Mouse (Mus musculus) midbrain, postnatal 0 days (tissue): ENCODE data around the gene Pml. TPM values are rescaled to one million over a fixed set of nuclear protein-coding genes. Genes with fewer than 3 reads are reported as not detected.

Experiments
- ATAC-seq: fragments of 200-750 bp; cut with Nextera tagmentation; 2 replicates; pipeline ENCODE4 v1.8.0; 2017; ENCODE audit warnings: moderate number of reproducible peaks, mild to moderate bottlenecking, moderate TSS enrichment, moderate library complexity; ENCODE audit not compliant: low FRiP score
- DNase-seq: peaks from one replicate; pipeline ENCODE4 v3.0.0-alpha.2; 2015; ENCODE audit warnings: low spot score
- H3K27ac ChIP-seq: fragments of 300-500 bp; sonication (generic); 2 replicates; pipeline ENCODE4 v1.5.1; 2014; ENCODE audit warnings: low read depth, mild to moderate bottlenecking, low read length, mixed read lengths
- H3K27me3 ChIP-seq: fragments of 300-500 bp; sonication (generic); 2 replicates; pipeline ENCODE4 v1.6.1; 2014; ENCODE audit warnings: low read length, control low read depth, mixed read lengths; ENCODE audit not compliant: insufficient read depth
- H3K36me3 ChIP-seq: fragments of 300-500 bp; sonication (generic); 2 replicates; pipeline ENCODE4 v1.6.1; 2014; ENCODE audit warnings: low read length, control low read depth, mixed read lengths; ENCODE audit not compliant: insufficient read depth
- H3K4me1 ChIP-seq: fragments of 300-500 bp; sonication (generic); 2 replicates; pipeline ENCODE4 v1.6.1; 2014; ENCODE audit warnings: mild to moderate bottlenecking, control low read depth, antibody characterized with exemption, low read length, mixed read lengths; ENCODE audit not compliant: insufficient read depth
- H3K4me2 ChIP-seq: fragments of 300-500 bp; sonication (generic); 2 replicates; pipeline ENCODE4 v1.6.1; 2014; ENCODE audit warnings: low read depth, mild to moderate bottlenecking, low read length, mixed read lengths; ENCODE audit not compliant: poor library complexity, severe bottlenecking
- H3K4me3 ChIP-seq: fragments of 300-500 bp; sonication (generic); 2 replicates; pipeline ENCODE4 v1.5.1; 2014; ENCODE audit warnings: low read depth, mild to moderate bottlenecking, low read length, moderate library complexity
- H3K9ac ChIP-seq: fragments of 300-500 bp; sonication (generic); replicated peaks from 2 replicates; pipeline ENCODE4 v1.6.1; 2014; ENCODE audit warnings: mild to moderate bottlenecking, low read length, moderate library complexity, mixed read lengths; ENCODE audit not compliant: poor library complexity, severe bottlenecking
- H3K9me3 ChIP-seq: fragments of 300-500 bp; sonication (generic); 2 replicates; pipeline ENCODE4 v1.6.1; 2016; ENCODE audit warnings: low read length, control low read depth
- CTCF ChIP-seq: IDR thresholded peaks from 2 replicates; pipeline ENCODE4 v1.5.1; 2016; ENCODE audit warnings: antibody characterized with exemption, mild to moderate bottlenecking
- WGBS: fragments of 180-500 bp; shearing (Covaris S2); extraction: QIAGEN DNeasy Blood & Tissue Kit; methylation state at CpG from one replicate; pipeline ENCODE4 v1.1.7; 2014; 5-methylcytosine and 5-hydroxymethylcytosine counted together
- polyA plus RNA-seq: library from polyadenylated mRNA; unstranded; fragments of >200 nt; fragmentation: Nextera tagmentation; extraction: Ambion mirVana; gene quantifications from 2 replicates; pipeline ENCODE4 v1.2.1, GENCODE M21; 2015
- total RNA-seq: library from RNA; depleted of rRNA; stranded (reverse); fragments of >200 nt; gene quantifications from 2 replicates; pipeline ENCODE4 v1.2.3, GENCODE M21; 2014

Pml gene
- total and polyA plus RNA-seq, 2 experiments from 2014 or later: 3.2 to 9.0 TPM

GRCm38 (mm10) chr9:58289901-58290300, 40.3 kb upstream of the Pml start:
- Histone ChIP-seq H3K27ac (no peak overlapping the region), H3K4me3 (no peak overlapping the region), H3K9ac (no peak overlapping the region), H3K9me3 (no peaks in the 10 kb centered on the region), H3K4me2 (no peak overlapping the region), H3K27me3 (no peaks in the 10 kb centered on the region), H3K4me1 (no peaks in the 10 kb centered on the region), H3K36me3 (no peaks in the 10 kb centered on the region)
- WGBS: 89% methylated on average over 2 of the region's 2 CpGs
- TF ChIP-seq CTCF: no peak
- DNase-seq: no peak
- no peak for ATAC-seq

DNA sequence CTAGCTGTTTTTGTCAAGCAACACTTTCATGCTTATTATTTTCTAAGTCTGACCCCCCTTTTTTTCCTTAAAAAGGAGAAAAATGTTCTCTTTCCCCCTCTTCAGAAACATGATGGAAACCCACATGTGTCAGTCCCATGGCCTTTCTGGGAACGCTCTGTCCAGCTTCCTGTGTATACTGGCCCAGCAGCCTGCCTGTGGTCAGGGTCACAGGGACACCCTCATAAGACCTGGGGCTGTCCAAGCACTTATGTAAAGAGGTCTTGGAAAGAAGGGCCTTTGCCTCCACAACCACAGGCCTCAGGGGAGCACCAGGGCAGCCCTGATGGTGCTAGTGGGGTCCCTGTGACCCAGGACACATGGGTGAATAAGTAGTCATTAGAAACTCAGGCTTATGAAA, 39.5 kb upstream of the Pml start:
- ATAC-seq: no peak
- Histone ChIP-seq H3K9me3 (no peaks in the 10 kb centered on the region), H3K9ac (no peak overlapping the region)

GRCm38 (mm10) chr9:58283431-58283830, 33.8 kb upstream of the Pml start:
- peak; percentile 44 for DNase-seq
- Histone ChIP-seq H3K9ac (no peak overlapping the region), H3K36me3 (no peaks in the 10 kb centered on the region), H3K4me1 (no peaks in the 10 kb centered on the region; the same call in 1 of the 2 replicates), H3K27me3 (no peaks in the 10 kb centered on the region), H3K4me2 (no peak overlapping the region), H3K27ac (no peak overlapping the region), H3K9me3 (no peaks in the 10 kb centered on the region), H3K4me3 (no peak overlapping the region)
- 66% methylated on average over 7 of the region's 7 CpGs for WGBS
- no peak for ATAC-seq
- no peak for TF ChIP-seq CTCF

More for the DNA sequence above, 39.5 kb upstream of the Pml start:
- no peak overlapping the region for H3K4me2 ChIP-seq
- H3K27me3 ChIP-seq: no peaks in the 10 kb centered on the region
- no peak overlapping the region for H3K4me3 ChIP-seq
- no peak for DNase-seq
- 84% methylated on average over 1 of the region's 1 CpGs for whole genome bisulfite sequencing
- no peak for TF ChIP-seq CTCF
- H3K36me3 ChIP-seq: no peaks in the 10 kb centered on the region
- no peaks in the 10 kb centered on the region for H3K4me1 ChIP-seq
- H3K27ac ChIP-seq: no peak overlapping the region

DNA sequence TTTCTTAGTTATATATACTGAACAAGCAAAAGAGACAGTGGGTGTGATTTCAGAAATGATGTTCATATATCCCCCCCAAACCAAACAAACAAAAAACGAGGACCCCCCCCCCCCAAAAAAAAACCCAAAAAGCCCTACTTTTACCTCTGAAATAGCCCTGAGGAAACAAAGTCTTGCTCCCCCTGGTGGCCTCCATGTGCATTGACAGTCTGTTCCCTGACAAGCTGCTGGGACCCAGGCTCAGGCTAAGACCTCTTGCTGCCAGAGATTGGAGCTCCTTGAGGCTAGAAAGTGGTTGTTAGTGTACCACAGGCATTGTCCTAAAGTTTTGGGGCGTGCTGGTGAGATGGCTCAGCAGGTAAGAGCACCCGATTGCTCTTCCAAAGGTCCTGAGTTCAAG, 32.0 kb upstream of the Pml start:
- Histone ChIP-seq H3K9ac (no peak overlapping the region), H3K4me2 (no peak overlapping the region), H3K27me3 (no peaks in the 10 kb centered on the region), H3K27ac (no peak overlapping the region), H3K4me1 (no peaks in the 10 kb centered on the region; the same call in 1 of the 2 replicates), H3K36me3 (no peaks in the 10 kb centered on the region), H3K4me3 (no peak overlapping the region), H3K9me3 (no peaks in the 10 kb centered on the region)
- ATAC-seq (no peak), DNase-seq (no peak)
- peak; percentile 68 for TF ChIP-seq CTCF
- 57% methylated on average over 3 of the region's 3 CpGs for WGBS

DNA sequence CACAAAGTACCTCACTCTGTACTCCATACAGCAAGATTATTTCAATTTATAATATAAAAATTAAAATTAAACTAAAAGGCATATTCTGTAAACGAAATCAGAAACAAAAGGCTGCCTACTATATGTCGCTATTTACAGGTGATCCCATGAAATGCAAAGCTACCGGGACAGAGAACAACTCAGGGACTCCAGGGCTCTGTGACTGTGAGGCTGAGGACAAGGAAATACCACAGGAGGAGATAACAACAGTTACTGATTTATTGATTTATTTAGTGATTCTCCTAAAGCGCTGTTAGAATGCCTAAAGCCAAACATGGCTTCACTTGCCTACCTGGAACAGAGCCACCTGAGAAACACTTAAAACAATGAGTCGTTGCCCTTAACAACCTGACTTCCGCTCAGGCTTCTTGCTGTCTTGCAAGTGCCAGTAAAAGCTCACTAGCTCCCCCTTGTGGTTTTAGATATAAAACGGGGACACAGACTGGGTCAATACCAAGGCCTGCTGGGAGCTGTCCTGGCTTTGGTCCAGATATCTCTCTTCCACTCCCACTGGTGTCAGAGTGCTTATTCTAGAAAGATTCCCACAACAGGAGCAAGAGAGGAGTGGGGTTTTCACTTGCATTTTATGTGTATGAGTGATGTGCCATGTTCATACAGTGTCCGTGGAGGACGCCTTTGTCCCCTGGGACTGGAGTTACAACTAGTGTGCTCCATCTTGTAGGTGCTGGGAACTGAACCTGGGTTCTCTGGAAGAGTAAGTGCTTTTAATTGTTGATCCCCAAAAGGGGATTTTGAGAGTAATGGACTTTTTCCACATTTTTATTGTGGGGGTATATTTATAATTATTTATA, 30.9 kb upstream of the Pml start:
- 32% methylated on average over 9 of the region's 9 CpGs for WGBS
- H3K4me2 ChIP-seq: no peak overlapping the region

GRCm38 (mm10) chr9:58279780-58280179, 30.2 kb upstream of the Pml start:
- H3K4me1 ChIP-seq: no peaks in the 10 kb centered on the region; the same call in 1 of the 2 replicates
- no peak overlapping the region for H3K4me2 ChIP-seq
- no peaks in the 10 kb centered on the region for H3K36me3 ChIP-seq
- H3K27me3 ChIP-seq: no peaks in the 10 kb centered on the region
- WGBS: 74% methylated on average over 5 of the region's 5 CpGs
- ATAC-seq (no peak), DNase-seq (no peak)
- no peak overlapping the region for H3K4me3 ChIP-seq
- no peaks in the 10 kb centered on the region for H3K9me3 ChIP-seq
- H3K27ac ChIP-seq: no peak overlapping the region
- no peak for TF ChIP-seq CTCF
- H3K9ac ChIP-seq: no peak overlapping the region

More for the DNA sequence above, 30.9 kb upstream of the Pml start:
- Histone ChIP-seq H3K4me3 (no peak overlapping the region), H3K36me3 (no peaks in the 10 kb centered on the region), H3K4me1 (no peaks in the 10 kb centered on the region; the same call in 1 of the 2 replicates), H3K27ac (no peak overlapping the region), H3K27me3 (no peaks in the 10 kb centered on the region), H3K9ac (no peak overlapping the region), H3K9me3 (no peaks in the 10 kb centered on the region)
- DNase-seq (peak; percentile 94), ATAC-seq (peak; percentile 47; the same call in 1 of the 2 replicates)
- TF ChIP-seq CTCF: peak; percentile 90
